Mouse (Mus musculus): Measurements from ENCODE around the gene C1rl. TPM values are rescaled to one million over a fixed set of nuclear protein-coding genes. Genes with fewer than 3 reads are reported as not detected.

The C1rl gene
- total RNA-seq (2021): under 1 TPM; 0.25 to 0.37 TPM
- long read RNA-seq, experiment 1, partial matches to known transcripts: 0 of 1 reads
- long read RNA-seq, experiment 1, other reads (novel, unspliced or antisense): 1 of 1 reads
- long read RNA-seq, experiment 2: 0 reads

DNA sequence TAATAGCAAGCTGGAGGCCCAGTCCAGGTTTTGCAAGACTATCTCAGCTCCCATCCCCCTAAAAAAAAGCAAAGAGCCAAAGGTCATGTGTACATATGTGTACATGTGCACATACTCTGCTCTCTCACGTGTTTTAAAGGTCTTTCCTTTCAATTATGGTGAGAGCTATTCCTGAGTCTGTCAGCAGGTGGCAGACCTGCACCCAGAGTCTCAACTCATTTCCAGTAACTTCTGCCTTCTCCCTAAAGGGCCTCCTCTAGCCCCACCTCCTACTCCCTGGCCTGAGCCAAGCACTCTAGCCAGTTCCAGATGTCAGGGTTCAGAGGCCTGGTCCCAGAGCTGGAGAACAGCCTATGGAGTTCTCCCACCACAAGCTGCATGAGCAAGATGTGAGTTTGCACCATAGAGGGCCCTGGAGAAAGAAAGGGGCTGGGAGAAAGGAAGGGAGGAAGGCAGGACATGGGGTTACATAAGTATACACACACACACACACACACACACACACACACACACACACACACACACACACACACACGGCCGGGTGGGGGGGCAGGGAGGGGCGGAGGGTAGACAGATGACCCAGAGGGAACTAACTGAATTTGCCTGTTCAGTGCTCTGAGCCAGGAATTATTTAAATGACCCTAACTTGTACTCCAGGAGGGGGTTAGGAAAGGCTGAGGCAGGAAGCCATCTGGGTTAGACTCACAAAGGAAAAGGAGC lies at the start of gene C1rl:
Gene C1rl, plus strand, starts transcription at position 272 of the 720 bp plus-strand sequence.
- peak; percentile 85 for TF ChIP-seq CTCF (IDR thresholded peaks at IDR 0.05)
- intact Hi-C loops (cut with DNase I): loop anchor here (1.0 to 5.0 kb wide), 2 partner anchors 49 to 149 kb away; partner anchors contain the start of gene C1s1
- peak; percentile 58 to 70 for DNase-seq (ENCODE audit: extremely low spot score in 1 of 2, low spot score in 2 of 2)
- Histone ChIP-seq H3K4me3 (no peak within 1 kb of the TSS), H3K27ac (no peak within 1 kb of the TSS)

GRCm38 (mm10) chr6:124443338-124443737 lies 49.6 kb upstream of the C1rl start:
- DNase-seq (ENCODE audit: extremely low spot score in 1 of 2, low spot score in 2 of 2): no peak
- intact Hi-C loops (cut with DNase I): no loop called here
- TF ChIP-seq CTCF (IDR thresholded peaks at IDR 0.05): no peak
- no peak overlapping the region for H3K4me3 ChIP-seq
- no peak overlapping the region for H3K27ac ChIP-seq

DNA sequence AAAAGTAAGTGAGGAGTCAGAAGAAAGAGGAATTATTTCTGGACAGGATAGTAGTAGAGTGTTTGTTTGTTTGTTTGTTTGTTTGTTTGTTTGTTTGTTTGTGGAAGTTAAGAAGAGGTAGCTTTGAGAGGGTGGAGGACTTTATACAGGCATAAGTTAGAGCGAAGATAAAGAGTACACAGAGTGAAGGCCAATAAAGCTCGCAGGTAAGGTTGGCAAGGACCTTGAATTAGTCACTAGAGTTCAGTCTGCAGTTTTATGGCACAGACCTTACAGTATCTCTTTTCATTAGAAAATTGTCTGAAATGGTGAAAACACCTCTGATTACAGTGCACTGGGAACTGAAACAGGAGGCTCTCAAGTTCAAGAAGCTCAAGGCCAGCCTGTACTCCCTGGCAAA lies 46.9 kb upstream of the C1rl start:
- Histone ChIP-seq H3K27ac (no peak overlapping the region), H3K4me3 (no peak overlapping the region)
- no peak for TF ChIP-seq CTCF (IDR thresholded peaks at IDR 0.05)
- DNase-seq (ENCODE audit: extremely low spot score in 1 of 2, low spot score in 2 of 2): no peak
- intact Hi-C loops (cut with DNase I): no loop called here

- intact Hi-C loops (cut with DNase I): no loop called here
- no peak overlapping the region for H3K27ac ChIP-seq
- no peak overlapping the region for H3K4me3 ChIP-seq
- no peak for TF ChIP-seq CTCF (IDR thresholded peaks at IDR 0.05)
- DNase-seq (ENCODE audit: extremely low spot score in 1 of 2, low spot score in 2 of 2): no peak
Observed at GRCm38 (mm10) chr6:124446459-124446858, 46.5 kb upstream of the C1rl start.

- H3K27ac ChIP-seq: no peak overlapping the region
- intact Hi-C loops (cut with DNase I): no loop called here
- DNase-seq (ENCODE audit: extremely low spot score in 1 of 2, low spot score in 2 of 2): no peak
- H3K4me3 ChIP-seq: no peak overlapping the region
- TF ChIP-seq CTCF (IDR thresholded peaks at IDR 0.05): no peak
Observed at GRCm38 (mm10) chr6:124447356-124447755, 45.6 kb upstream of the C1rl start.

DNA sequence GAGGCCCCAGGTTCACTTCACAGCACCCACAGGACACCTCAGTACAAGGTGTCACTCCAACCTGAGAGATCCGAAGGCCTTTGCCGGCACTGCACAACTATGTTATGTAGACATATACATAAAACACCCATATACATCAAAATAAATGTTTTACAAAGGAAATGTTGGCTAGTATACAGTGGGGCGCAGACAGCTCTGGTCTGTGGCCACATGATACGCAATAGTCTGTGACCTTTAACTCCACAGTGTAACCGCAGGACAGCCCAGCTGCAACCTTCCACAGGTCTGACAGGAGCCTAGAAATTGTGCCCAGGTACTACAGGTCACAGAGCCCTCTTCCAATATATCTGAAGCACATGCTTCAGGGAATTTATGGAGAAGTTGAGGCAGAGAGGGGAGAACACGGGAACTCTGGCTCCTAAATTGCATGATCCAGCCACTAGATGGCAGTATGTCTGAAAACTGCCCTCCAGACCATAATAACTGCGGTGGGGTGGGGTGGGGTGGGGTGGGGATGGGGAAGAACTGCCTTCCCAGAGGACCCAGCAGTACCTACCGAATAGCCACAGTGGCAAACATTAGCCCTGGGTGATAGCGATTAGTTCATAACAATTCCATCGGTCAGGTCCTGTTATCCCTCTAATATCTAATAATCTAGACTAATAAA lies 44.6 kb upstream of the C1rl start:
- no peak overlapping the region for H3K27ac ChIP-seq
- no peak for DNase-seq (ENCODE audit: extremely low spot score in 1 of 2, low spot score in 2 of 2)
- peak; percentile 63 for TF ChIP-seq CTCF (IDR thresholded peaks at IDR 0.05)
- intact Hi-C loops (cut with DNase I): no loop called here
- no peak overlapping the region for H3K4me3 ChIP-seq

GRCm38 (mm10) chr6:124448959-124449667 lies 43.8 kb upstream of the C1rl start:
- no peak overlapping the region for H3K27ac ChIP-seq
- no peak for TF ChIP-seq CTCF (IDR thresholded peaks at IDR 0.05)

DNA sequence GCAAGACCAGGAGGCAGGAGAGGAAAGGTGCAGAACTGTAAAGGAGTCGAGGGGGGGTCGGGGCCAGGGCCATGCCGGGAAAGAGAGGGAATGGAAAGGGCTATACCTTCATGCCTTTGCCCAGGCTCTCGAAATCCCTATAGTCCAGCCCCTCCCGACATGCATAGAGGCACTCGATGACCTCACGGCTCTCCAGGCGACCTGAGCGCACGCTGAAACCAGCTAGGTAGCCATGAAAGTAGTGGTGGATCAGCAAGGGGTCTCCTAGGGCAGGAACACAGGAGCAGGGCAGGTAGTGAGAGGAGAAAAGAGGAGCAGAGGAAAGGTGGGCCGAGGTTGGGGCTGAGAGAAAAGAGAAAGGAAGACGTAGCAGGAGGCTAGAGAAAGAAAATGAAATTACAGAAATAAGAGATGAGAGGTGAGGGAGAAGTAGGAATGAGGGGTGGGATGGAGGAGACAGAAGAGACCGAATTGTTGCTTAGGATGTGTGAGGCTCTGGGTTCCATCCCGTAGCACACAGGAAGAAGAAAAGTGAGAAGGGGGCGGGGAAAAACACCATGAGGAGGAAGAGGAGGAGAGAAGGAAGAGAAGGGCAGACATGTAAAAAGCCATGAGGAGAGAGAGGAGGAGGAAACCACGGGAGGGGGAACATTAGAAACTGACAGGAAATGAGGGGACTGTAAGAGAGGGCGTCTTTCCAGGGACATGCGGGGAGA lies 43.1 kb upstream of the C1rl start:
- H3K27ac ChIP-seq: no peak overlapping the region

More at GRCm38 (mm10) chr6:124448959-124449667, 43.8 kb upstream of the C1rl start:
- no peak overlapping the region for H3K4me3 ChIP-seq
- no peak for DNase-seq (ENCODE audit: extremely low spot score in 1 of 2, low spot score in 2 of 2)
- intact Hi-C loops (cut with DNase I): no loop called here

DNA sequence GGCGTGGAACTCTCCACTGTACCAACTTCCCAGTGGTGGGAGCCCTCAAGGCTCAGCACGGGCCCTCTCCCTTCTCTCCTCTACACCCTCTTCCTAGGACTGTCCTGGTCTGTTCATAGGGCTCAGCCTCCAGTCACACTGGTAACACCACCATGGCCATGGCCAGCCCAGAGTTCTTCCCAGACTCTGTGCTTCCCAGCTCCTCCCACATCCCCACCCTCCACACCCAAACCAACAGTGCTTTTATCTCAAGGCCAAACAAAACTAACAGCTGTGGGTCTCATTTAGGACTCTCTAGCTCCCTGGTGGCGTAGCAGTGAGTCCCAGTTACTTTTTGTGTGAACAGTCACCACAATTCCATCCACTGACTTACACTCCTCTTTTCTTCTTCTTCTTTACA lies 40.9 kb upstream of the C1rl start:
- no peak for DNase-seq (ENCODE audit: extremely low spot score in 1 of 2, low spot score in 2 of 2)
- no peak for TF ChIP-seq CTCF (IDR thresholded peaks at IDR 0.05)
- intact Hi-C loops (cut with DNase I): no loop called here

More for the DNA sequence above, 43.1 kb upstream of the C1rl start:
- TF ChIP-seq CTCF (IDR thresholded peaks at IDR 0.05): no peak
- H3K4me3 ChIP-seq: no peak overlapping the region
- intact Hi-C loops (cut with DNase I): no loop called here
- no peak for DNase-seq (ENCODE audit: extremely low spot score in 1 of 2, low spot score in 2 of 2)

GRCm38 (mm10) chr6:124453756-124454155 lies 39.2 kb upstream of the C1rl start:
- no peak overlapping the region for H3K4me3 ChIP-seq
- TF ChIP-seq CTCF (IDR thresholded peaks at IDR 0.05): no peak
- intact Hi-C loops (cut with DNase I): no loop called here

More for the DNA sequence above, 40.9 kb upstream of the C1rl start:
- Histone ChIP-seq H3K27ac (no peak overlapping the region), H3K4me3 (no peak overlapping the region)

GRCm38 (mm10) chr6:124456243-124456642 lies 36.7 kb upstream of the C1rl start:
- no peak overlapping the region for H3K27ac ChIP-seq
- no peak for DNase-seq (ENCODE audit: extremely low spot score in 1 of 2, low spot score in 2 of 2)
- H3K4me3 ChIP-seq: no peak overlapping the region
- intact Hi-C loops (cut with DNase I): no loop called here
- no peak for TF ChIP-seq CTCF (IDR thresholded peaks at IDR 0.05)

More at GRCm38 (mm10) chr6:124453756-124454155, 39.2 kb upstream of the C1rl start:
- no peak for DNase-seq (ENCODE audit: extremely low spot score in 1 of 2, low spot score in 2 of 2)
- no peak overlapping the region for H3K27ac ChIP-seq

Measured in left cerebral cortex, adult 2 months (tissue).